In the genomic region with DNA sequence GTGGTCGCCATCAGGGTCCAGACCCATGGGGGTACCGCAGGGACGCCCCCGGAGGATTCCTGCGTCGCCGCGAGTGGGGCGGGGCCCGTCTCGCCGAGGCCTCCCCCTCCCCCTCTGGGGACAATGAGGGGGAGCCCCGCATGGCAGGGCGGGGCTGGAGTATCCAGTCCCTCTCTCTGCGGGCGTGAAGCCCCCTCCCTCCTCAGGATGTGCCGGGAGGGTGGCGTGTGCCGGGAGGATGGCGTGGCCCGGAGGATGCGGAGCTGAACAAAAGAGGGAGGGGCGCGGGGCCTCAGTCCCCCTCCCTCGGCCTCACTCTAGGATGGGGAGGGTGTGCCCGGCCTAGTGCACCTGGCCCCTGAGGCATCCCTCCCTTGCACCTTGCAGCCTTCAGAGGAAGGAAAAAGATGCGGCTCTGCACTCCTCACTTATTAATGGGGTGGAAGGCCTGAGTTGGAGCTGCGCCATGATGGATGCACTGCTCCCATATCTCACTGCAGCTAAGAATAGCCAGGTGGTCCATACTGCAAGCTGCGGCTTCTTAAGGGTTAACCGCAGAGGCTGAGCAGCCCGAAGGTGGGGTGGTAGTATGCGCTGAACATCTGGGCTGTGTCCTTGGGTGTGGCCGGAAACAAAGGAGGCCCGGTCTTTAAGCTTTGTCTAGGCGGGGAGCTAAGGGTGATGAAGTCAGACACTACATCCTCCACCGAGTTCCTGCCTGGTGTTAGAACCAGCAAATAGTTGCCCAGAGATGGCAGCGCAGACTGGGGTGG, we compare ENCODE assay signal across 8 mouse cellular contexts. TPM values are rescaled to one million over a fixed set of nuclear protein-coding genes. Genes with fewer than 3 reads are reported as not detected.
A peak's percentile ranks its signal among the peaks of the same experiment; 100 is the strongest.
DNase-seq lines count a peak whose midpoint lies in the region; ATAC-seq and TF ChIP-seq lines count a peak whose summit lies in the region.

No protein-coding gene starts in this region.

- no peaks in the 10 kb centered on the region for H3K27me3 ChIP-seq in midbrain, postnatal 0 days (ENCODE audit: insufficient read depth, low read length)

- no peak for TF ChIP-seq CTCF in midbrain, postnatal 0 days (IDR thresholded peaks at IDR 0.05)

- H3K36me3 ChIP-seq in midbrain, postnatal 0 days (ENCODE audit: insufficient read depth, low read length) = no peaks in the 10 kb centered on the region

- DNase-seq in frontal cortex, postnatal 10 days (ENCODE audit: low spot score in 2 of 2) = peak; percentile 48 to 62
- DNase-seq in frontal cortex, postnatal 36 days (ENCODE audit: low spot score in 2 of 2) = no peak
- peak; percentile 48 for DNase-seq in CD4-positive, CD25-positive, alpha-beta regulatory T cell, adult 2 months (ENCODE audit: low read depth, low spot score)
- peak; percentile 69 for DNase-seq in embryo, embryonic 11 days
- DNase-seq in induced T-regulatory cell, adult 2 months (ENCODE audit: low read depth) = peak; percentile 71
- peak; percentile 65 for DNase-seq in midbrain, postnatal 0 days (ENCODE audit: low spot score)
- no peak for DNase-seq in spleen, adult 18-20 months
- DNase-seq in adrenal gland, postnatal 14 days = no peak

- peaks cover 27% of the 10 kb centered on the region for H3K4me1 ChIP-seq in midbrain, postnatal 0 days (ENCODE audit: insufficient read depth, low read length)

- peak overlapping the region; percentile 90 for H3K4me3 ChIP-seq in midbrain, postnatal 0 days (ENCODE audit: low read depth, low read length)

- no peaks in the 10 kb centered on the region for H3K9me3 ChIP-seq in midbrain, postnatal 0 days (ENCODE audit: low read length)

- H3K4me2 ChIP-seq in midbrain, postnatal 0 days (ENCODE audit: low read depth, low read length, poor library complexity, severe bottlenecking) = peak overlapping the region; percentile 85

- H3K9ac ChIP-seq in midbrain, postnatal 0 days (replicated peaks; ENCODE audit: low read length, poor library complexity, severe bottlenecking) = peak overlapping the region; percentile 96

- under 1% methylated on average over 29 of the region's 37 CpGs for WGBS in midbrain, postnatal 0 days

- peak; percentile 38 for ATAC-seq in midbrain, postnatal 0 days (ENCODE audit: low FRiP score)

- peak overlapping the region; percentile 97 for H3K27ac ChIP-seq in midbrain, postnatal 0 days (ENCODE audit: low read depth, low read length)

RNA-seq across cellular contexts. Expression of a gene that starts 4.6 kb away (rescaled TPM):
- total RNA-seq in midbrain, postnatal 0 days (2014; rRNA removed) = 954 and 1,050 TPM in 2 replicates
- polyA plus RNA-seq in midbrain, postnatal 0 days (2015; fragmentation: Nextera tagmentation; extraction: Ambion mirVana) = 851 and 872 TPM in 2 replicates
- total RNA-seq in adrenal gland, postnatal 14 days (2021) = 7.0 and 12.1 TPM in 2 replicates

Comparison
In these comparisons a context has a peak if more than half of its experiments do, and no peak if none do; other contexts are left out.
1. DNase-seq: peak in frontal cortex, postnatal 10 days (2 of 2), CD4-positive, CD25-positive, alpha-beta regulatory T cell, adult 2 months (single experiment), embryo, embryonic 11 days (single experiment), induced T-regulatory cell, adult 2 months (single experiment) and midbrain, postnatal 0 days (single experiment); none in frontal cortex, postnatal 36 days (0 of 2), spleen, adult 18-20 months (0 of 2) and adrenal gland, postnatal 14 days (single experiment).
2. RNA of a gene that starts 4.6 kb away (total RNA-seq): 954 to 1,050 TPM in midbrain, postnatal 0 days; 7.0 to 12.1 TPM in adrenal gland, postnatal 14 days; every median in the first group is over 10 times any median in the second.